Mouse (Mus musculus) megakaryocyte progenitor cell, adult 5-6 weeks (primary cell): Measurements from ENCODE around the gene Pnmt. TPM values are rescaled to one million over a fixed set of nuclear protein-coding genes. Genes with fewer than 3 reads are reported as not detected.
A peak's percentile ranks its signal among the peaks of the same experiment; 100 is the strongest.

ENCODE experiments used
- ATAC-seq: replicated peaks from 2 replicates; pipeline ENCODE4 v1.8.0; 2016; ENCODE audit warnings: mild to moderate bottlenecking, moderate TSS enrichment, inconsistent platforms; ENCODE audit not compliant: poor library complexity
- total RNA-seq, 2 experiments: library from RNA; stranded (forward) in 1 of 2; stranded (reverse) in 1 of 2; fragments of 157-497, 149-512 nt in 1 of 2; fragments of 200-1000 nt in 1 of 2; gene quantifications; 2 replicates each; pipeline versions ENCODE4 v1.2.3 to v1.2.4; 2015 to 2017

Gene Pnmt
- total RNA-seq, 2 experiments from 2014 or later, result not detected

DNA sequence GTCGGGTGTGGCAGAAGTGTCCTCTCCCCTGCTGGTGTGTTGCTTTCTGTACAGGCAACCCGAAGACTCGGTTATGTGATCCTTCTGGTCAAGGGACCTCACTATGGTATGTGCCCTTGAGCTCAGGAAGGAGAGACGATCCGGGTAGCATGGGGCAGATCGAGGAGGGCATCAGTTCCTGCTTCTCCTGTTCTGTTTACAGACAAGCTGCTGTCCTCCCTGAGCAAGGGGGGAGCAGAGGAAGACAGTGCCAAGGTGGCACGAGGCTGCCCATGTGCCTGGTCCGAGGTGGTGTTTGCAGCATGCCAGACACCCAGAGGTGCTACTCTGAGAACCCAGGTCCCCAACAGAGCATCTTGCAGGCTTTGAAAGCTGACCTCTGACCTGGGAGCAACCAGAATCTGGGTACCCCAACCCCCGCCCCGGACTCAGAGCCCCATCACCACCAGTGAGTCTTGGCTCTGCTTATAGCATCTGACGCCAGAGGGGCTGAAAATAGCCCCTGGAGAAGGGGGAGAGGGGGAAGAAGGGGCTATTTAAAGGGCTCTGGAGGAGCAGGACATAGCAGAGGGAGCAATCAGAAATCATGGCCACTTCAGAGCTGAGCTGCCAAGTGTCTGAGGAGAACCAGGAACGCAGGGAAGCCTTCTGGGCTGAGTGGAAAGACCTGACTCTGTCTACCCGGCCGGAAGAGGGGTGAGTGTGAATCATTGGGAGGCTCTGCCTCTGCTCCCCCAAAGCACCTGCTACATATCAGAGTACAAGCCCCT, 2.8 kb upstream of the Pnmt start, which contains the start of gene Tcap:
Tcap (plus strand) TSS at position 551 of the 770 bp plus-strand sequence.
- ATAC-seq, result no peak

DNA sequence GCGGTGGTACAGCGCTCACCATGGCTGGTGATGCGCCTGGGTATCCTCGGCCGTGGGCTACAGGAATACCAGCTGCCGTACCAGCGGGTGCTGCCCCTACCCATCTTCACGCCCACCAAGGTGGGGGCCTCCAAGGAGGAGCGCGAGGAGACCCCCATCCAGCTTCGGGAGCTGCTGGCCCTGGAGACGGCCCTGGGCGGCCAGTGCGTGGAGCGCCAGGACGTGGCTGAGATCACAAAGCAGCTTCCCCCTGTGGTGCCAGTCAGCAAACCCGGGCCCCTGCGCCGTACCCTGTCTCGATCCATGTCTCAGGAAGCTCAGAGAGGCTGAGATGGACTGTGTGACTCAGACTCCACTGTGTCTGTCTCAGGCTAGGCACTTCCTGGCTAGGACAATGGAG, 2.0 kb upstream of the Pnmt start:
- no peak for ATAC-seq

GRCm38 (mm10) chr11:98384721-98385637, 1.3 kb upstream of the Pnmt start:
- ATAC-seq, result no peak

DNA sequence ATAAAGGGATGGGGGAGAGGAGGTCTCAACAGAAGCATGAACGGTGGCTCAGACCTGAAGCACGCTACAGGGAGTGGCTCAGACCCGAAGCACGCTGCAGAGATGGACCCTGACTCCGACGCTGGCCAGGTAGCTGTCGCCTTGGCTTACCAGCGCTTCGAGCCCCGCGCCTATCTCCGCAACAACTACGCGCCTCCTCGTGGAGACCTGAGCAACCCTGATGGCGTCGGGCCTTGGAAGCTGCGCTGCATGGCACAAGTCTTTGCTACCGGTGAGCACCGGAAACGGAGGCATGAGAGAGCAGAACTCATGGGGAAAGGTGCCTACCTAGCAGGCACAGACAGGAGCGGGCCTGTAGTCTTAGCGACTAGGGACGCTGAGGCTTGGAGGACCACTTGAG, 346 bp downstream of the Pnmt start:
- no peak for ATAC-seq

- ATAC-seq, result no peak
Observed at GRCm38 (mm10) chr11:98387056-98387577, 867 bp downstream of the Pnmt start.

DNA sequence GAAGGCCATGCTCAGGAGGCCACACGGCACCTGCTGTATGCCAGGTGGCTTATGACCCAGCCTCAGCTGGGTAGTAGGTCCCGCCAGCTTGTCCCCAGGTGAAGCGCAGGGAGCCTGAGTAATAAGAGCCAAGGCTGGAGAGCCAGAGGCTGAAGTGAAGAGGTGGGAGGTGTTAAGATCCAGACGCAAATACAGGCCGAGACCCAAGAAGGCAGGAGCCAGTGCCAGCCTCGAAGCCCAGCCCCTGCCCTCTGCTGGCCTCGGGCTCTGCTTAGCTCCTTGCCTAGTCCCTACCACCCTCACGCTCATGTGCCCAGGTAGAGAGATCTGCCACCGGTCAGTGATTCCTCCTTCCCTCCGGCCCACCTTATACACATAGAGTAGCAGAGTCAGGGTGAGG, 2.0 kb downstream of the Pnmt start:
- ATAC-seq, result no peak

DNA sequence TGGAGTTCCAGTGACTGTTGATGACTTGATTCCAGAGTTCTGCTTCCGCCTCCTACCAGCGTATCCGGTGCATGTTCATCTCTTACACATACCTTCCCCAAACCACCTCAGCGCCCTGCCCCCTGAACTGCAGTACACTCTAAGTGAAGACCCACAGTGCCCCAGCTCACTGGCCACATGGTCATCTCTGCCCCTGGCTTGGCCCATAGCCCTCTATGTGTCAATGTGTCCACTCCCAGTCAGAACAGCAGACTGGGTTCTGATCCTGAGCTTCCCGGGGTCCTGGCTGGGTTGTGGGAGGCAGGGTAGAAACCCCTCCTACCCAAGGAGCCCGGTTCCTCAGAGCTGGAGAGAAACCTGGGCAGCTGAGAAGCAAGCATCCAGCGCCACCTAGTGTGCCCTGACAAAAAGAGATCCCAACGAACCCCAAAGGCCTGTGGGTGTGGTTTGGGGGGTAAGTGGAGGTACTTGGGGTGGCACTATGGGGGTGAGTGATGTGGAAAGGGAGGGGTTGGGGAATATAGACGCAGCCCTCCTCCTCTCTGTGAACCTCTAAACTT, 3.1 kb downstream of the Pnmt start:
- peak; percentile 44 for ATAC-seq

DNA sequence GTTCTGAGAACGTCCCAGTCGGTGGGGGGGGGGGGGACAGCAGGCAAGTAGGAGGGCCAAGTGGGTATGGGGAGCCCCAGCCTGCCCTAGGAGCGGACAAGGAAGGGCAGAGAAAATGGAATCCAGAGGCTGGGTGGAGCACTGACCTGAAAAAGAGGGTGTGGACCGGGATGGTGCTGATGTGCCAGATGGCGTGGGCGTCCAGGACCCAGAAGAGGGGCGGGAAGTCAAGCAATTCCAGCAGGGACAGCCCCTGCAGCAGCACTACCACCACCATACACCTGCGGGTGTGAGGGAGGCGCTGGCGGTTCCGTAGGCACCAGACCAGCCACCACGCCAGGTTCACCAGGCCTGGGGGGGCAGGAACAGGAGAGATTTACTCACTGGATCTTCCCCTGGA, 3.9 kb downstream of the Pnmt start:
- no peak for ATAC-seq

DNA sequence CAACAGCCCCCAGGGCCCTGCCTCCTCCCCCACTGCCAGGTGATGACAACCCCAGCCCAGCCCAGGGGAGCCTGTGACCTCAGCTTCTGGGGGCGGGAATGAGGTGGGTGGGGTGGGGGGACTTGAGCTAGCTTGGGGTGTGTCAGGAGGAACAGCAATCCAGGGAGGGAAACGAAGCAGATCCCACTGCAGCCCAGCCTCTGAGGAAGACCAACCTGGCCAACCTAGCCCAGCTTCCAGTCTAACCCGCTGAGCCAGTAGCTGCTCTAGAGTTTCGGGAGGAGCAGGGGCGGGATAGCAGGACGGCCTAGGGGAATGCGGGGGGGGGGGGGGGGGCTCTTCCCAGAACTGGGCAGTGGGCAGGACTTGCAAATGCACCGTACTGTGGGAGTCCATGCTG, 5.8 kb downstream of the Pnmt start:
- ATAC-seq, result no peak

DNA sequence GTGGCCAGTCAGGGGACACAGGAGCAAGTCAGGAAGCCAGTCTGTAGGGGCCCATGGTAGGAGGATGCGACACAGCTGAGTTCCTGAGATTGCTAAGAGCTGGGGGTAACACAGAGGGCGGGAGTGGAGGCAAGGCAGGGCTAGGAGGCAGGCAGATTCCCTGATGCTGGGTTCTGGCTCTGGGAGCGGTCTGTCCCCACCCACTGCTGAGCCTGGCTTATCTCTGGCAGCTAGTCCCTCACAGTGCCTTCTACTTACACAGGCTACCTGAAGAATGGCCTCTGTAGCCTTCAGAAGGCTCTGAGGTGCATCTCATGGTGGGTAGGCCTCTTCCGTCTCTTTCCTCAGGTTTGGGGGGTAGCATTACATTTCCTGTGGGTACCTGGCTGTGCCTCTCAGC, 6.4 kb downstream of the Pnmt start:
- ATAC-seq, result peak; percentile 62

- peak; percentile 62 for ATAC-seq
Observed at GRCm38 (mm10) chr11:98393317-98393716, 7.1 kb downstream of the Pnmt start.

- ATAC-seq, result no peak
Observed at GRCm38 (mm10) chr11:98394301-98394700, 8.1 kb downstream of the Pnmt start.

DNA sequence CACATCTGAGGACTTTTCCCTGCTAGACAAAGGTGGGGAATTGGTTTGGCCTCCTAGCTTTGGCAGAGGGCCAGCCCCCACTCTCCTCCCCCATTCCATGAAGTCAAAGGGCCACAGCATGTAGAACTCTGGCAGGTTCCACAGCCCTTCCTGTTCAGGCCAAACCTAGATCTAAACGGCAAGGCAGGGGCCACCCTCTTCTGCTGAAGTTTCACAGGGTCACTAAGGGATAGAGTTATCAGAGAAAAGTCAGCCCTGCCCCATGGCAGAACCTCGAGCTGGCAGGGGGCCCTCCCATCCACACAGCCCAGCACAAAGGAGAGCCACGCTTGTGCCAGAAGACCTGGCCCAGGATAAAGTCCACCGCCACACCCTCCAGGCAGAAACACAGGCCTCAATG, 8.8 kb downstream of the Pnmt start:
- ATAC-seq, result peak; percentile 50

DNA sequence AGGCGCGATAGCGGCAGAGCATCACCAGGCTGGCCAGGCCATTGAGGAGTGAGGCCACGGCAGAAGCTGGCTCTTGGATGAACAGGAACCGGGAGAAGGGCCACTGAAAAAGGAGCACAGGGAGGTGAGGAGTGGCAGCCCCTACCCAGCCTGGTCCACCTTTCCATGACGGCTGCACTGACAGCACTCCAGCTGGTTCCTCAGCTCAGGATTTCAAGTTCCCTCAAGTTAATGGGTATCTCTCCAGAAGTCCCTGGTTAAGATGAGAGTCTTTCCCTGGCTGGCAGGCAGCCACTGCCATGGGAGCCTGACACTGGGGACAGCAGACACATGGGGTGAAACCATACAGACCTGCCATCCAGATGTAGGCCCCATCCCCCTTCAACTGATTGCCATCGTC, 11.7 kb downstream of the Pnmt start:
- ATAC-seq, result no peak

DNA sequence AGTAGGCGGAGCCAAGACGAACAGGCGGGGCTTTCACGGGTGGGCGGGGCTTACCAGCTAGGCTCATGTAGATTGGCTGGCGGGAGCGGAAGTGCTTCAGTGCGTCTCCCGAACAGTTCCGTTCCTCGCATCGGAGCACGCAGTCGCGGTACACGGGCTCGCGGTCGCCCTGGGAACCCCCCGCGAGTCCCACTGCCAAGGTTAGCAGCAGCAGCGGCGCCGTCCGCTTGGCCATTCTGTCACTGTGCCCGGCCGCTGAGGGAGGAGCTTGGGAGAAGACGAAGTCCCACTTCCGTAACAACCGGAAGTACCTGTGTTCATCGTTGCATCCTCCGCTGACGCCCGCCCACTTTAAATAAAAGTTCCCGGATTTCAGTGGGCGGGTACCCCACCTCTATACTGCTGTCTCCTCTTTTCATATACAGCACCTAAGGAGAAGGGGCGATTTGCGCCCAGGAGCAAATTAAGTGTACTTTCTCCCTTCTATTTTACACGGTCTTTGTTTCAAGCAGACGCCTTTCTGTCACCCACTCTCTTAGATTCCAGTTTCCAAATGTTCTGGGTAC, 14.0 kb downstream of the Pnmt start, which contains the start of gene Pgap3:
Pgap3 (minus strand) TSS at position 330 of the 566 bp plus-strand sequence.
- ATAC-seq, result peak; percentile 93

DNA sequence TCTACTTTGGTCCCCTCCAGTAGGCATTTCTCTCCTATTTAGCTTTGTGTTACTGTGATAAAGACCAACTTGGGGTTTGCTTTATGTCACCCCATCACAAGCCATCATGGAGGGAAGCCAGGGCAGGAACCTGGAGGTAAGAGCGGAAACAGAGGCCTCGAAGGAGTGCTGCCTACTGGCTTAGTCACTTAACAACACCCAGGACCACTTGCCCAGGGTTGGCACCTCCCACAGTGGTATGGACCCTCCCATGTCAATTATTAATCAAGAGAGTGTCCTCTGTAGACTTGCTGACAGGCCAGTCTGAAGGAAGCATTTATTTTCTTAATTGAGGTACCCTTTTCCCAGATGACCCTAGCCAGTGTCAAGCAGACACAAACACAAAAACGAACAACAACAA, 14.6 kb downstream of the Pnmt start:
- no peak for ATAC-seq

DNA sequence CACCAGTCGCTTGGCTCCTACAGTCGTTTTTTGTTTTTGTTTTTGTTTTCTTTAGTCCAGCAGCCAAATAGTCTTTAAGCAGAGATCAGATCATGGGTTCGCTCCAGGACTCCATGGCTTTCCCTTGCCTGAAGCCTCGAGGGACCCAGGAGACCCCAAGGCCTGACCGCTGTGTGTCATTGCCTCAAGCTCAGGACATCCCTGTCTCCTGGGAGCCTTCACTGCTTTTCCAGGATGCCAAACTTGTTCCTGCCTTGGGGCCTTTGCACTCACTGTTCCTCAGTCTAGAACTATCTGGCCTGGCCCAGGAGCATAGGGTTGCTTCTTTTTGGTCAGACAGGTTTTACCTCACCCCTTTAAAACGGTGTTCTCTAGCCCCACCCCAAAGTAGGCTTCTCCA, 20.4 kb downstream of the Pnmt start:
- ATAC-seq, result no peak

DNA sequence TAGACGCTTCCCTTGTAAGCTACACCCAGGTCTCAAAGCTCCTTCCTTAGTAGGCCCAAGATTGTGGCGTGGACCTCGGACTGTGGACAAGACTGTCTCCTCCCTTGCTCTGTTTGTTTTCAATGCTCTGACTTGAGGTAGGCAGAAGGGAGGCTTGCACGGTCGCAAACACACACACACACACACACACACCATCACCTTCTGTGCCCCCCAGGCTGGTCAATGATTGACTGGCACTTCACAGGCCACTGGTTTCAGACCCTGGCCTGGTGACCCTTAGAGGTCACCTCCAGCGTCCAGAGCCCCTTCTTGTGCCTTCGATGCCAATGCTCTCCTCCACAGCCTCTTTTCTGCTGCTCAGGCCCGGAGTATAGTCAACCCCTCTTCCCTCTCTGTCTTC, 22.6 kb downstream of the Pnmt start:
- ATAC-seq, result no peak

- ATAC-seq, result no peak
Observed at GRCm38 (mm10) chr11:98409341-98409822, 23.1 kb downstream of the Pnmt start.

DNA sequence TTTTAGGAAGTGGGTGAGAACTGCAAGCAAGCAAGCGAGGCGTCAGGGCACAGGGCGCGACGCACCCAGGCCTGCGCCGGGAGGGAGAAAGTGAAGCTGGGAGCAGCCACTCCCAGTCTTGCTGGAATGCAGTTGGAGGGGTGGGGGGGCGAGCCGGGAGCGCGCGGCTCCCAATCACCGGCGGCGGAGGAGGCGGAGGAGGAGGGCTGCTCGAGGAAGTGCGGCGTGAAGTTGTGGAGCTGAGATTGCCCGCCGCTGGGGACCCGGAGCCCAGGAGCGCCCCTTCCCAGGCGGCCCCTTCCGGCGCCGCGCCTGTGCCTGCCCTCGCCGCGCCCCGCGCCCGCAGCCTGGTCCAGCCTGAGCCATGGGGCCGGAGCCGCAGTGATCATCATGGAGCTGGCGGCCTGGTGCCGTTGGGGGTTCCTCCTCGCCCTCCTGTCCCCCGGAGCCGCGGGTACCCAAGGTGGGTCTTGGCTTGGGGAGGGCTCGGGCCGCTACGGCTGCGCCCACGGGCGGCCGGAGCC, 26.1 kb downstream of the Pnmt start, which contains the start of gene Erbb2:
Erbb2 (plus strand) TSS at position 198 of the 524 bp plus-strand sequence.
- ATAC-seq, result no peak
